Mouse (Mus musculus): ENCODE results near the gene Fgf10. TPM values are rescaled to one million over a fixed set of nuclear protein-coding genes. Genes with fewer than 3 reads are reported as not detected.

The Fgf10 gene
- not detected for polyA plus RNA-seq (2017; shearing (Covaris generic))

DNA sequence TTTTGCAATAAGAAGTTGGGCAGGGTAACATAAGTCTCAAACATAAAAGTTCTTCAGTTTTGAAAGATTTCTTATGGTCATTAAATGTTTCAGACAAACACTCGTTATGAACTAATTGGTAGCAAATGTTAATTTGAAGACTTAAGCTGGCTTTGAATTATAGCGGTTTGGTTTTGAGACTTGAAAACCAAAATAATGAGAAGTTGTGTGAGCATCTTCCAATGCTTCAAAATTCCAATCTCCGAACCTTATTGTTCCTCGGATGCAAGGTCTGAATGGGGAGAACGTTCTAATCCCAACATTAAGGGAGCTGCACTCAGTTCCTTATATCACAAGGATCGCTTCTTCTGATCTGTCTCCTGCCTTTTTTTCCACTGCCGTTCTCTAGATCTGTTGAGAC, at the start of gene Fgf10:
Fgf10 (plus strand) TSS at position 301 of the 400 bp plus-strand sequence.

